ENCODE assay signal across 26 mouse cellular contexts in the genomic region with DNA sequence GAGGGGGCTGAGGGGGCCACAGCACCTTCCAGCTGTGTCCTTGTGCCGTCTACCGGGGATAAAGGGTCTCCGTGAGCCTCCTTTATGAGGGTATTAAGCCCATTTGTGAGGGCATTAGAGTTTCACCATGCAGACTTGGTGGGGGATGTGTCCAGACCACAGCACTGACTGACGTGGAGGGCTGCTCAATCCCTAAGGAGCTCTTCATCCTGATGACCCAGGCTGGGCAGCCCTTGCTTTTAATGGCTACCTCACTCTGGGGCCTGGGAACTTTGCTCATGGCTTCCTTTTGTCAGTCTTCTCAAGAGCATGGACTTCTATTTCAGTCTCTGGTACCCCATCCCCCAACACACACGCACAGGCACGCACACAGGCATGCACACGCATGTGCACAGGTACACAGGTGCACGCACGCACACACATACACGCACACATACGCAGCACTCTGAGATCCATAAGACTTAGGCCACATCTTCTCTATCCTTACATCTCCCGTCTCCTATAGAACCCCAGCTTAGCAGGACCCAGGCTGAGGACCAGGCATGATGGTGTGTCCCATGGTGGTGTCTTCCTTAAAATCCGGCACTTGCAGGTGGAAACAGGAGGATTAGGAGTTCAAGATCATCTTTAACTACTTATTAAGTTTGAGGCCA.
DNase-seq lines count a peak whose midpoint lies in the region; ATAC-seq and TF ChIP-seq lines count a peak whose summit lies in the region.
"Had no signal": no experiment of that assay in that cellular context is flagged by ENCODE, and none has a peak within 500 bp of the region (broad histone marks: within the 10 kb centered on the region; RNA-seq: fewer than 3 reads in every experiment).

No protein-coding gene starts in this region.

- H3K4me1 ChIP-seq in heart, embryonic 12.5 days (replicated peaks), result peaks cover 44% of the 10 kb centered on the region
- H3K4me1 ChIP-seq in heart, postnatal 0 days (ENCODE audit: control insufficient read depth, insufficient read depth), result peaks cover 26% of the 10 kb centered on the region
- H3K4me1 ChIP-seq: limb, embryonic 15.5 days; stomach, embryonic 15.5 days had no signal

- DNase-seq in heart, postnatal 36 days, result no peak
- no peak for DNase-seq in heart, postnatal 0 days (ENCODE audit: low spot score)
- no peak for DNase-seq in heart, postnatal 10 days
- peak; percentile 37 for DNase-seq in NIH3T3 (ENCODE audit: low read depth)
- no peak for DNase-seq in layer of hippocampus, adult 11-12 months (ENCODE audit: low spot score)
- no peak for DNase-seq in layer of hippocampus, postnatal 10 days (ENCODE audit: low spot score in 2 of 2)
- DNase-seq: gastrocnemius, postnatal 36 days; heart, adult 18-20 months; kidney, adult 8-10 months; kidney, postnatal 4 days; lung, embryonic 14.5 days; lung, postnatal 14 days; midbrain, embryonic 14.5 days; right cerebral cortex, postnatal 25 days; thymus, postnatal 14 days had no signal

- H3K9ac ChIP-seq in heart, embryonic 12.5 days, result no peak overlapping the region
- no peak overlapping the region for H3K9ac ChIP-seq in heart, postnatal 0 days (replicated peaks; ENCODE audit: low read depth, low read length)
- H3K9ac ChIP-seq: hindbrain, embryonic 13.5 days; limb, embryonic 15.5 days; liver, embryonic 14.5 days; lung, embryonic 14.5 days; neural tube, embryonic 15.5 days; stomach, embryonic 15.5 days had no signal

- intact Hi-C loops in heart, postnatal 36 days (cut with DNase I), result no loop called here
- intact Hi-C loops in heart, postnatal 10 days (cut with DNase I), result no loop called here

- 89% methylated on average over 13 of the region's 13 CpGs for WGBS in heart, embryonic 12.5 days
- WGBS in heart, postnatal 0 days, result 88% methylated on average over 13 of the region's 13 CpGs

- ATAC-seq in heart, embryonic 12.5 days (ENCODE audit: insufficient number of reproducible peaks, low FRiP score), result no peak
- ATAC-seq in heart, postnatal 0 days (ENCODE audit: insufficient read depth, low read depth), result no peak
- ATAC-seq: forebrain, embryonic 16.5 days; intestine, embryonic 16.5 days had no signal

- peak overlapping the region; percentile 86 for H3K27ac ChIP-seq in heart, embryonic 12.5 days (ENCODE audit: poor library complexity, severe bottlenecking)
- H3K27ac ChIP-seq in heart, postnatal 0 days (ENCODE audit: low read depth), result peak overlapping the region; percentile 69; the same call in 1 of the 2 replicates
- H3K27ac ChIP-seq: kidney, postnatal 0 days; limb, embryonic 10.5 days; limb, embryonic 15.5 days; liver, embryonic 14.5 days; neural tube, embryonic 15.5 days; stomach, embryonic 15.5 days had no signal

- H3K27me3 ChIP-seq in heart, embryonic 12.5 days (replicated peaks), result peaks cover 8% of the 10 kb centered on the region; the same call in 1 of the 2 replicates
- H3K27me3 ChIP-seq in heart, postnatal 0 days (ENCODE audit: control insufficient read depth, insufficient read depth, low read length), result no peaks in the 10 kb centered on the region
- H3K27me3 ChIP-seq: neural tube, embryonic 15.5 days; stomach, embryonic 15.5 days had no signal

- no peak overlapping the region for H3K4me3 ChIP-seq in heart, embryonic 12.5 days
- no peak overlapping the region for H3K4me3 ChIP-seq in heart, postnatal 0 days (ENCODE audit: low read depth, low read length)
- H3K4me3 ChIP-seq: gastrocnemius, adult 2 months; hindbrain, embryonic 13.5 days; limb, embryonic 10.5 days; limb, embryonic 15.5 days; neural tube, embryonic 15.5 days; stomach, embryonic 15.5 days had no signal

- no peak for TF ChIP-seq CTCF in heart, postnatal 0 days (IDR thresholded peaks at IDR 0.05; ENCODE audit: low read depth)

- no peaks in the 10 kb centered on the region for H3K36me3 ChIP-seq in heart, embryonic 12.5 days
- no peaks in the 10 kb centered on the region for H3K36me3 ChIP-seq in heart, postnatal 0 days (replicated peaks; ENCODE audit: control insufficient read depth, insufficient read depth, low read length)
- H3K36me3 ChIP-seq: hindbrain, embryonic 13.5 days; limb, embryonic 10.5 days; limb, embryonic 15.5 days; neural tube, embryonic 15.5 days; stomach, embryonic 15.5 days had no signal

- TF ChIP-seq EP300 in heart, postnatal 0 days (IDR thresholded peaks at IDR 0.05; ENCODE audit: low read depth), result no peak

- no peaks in the 10 kb centered on the region for H3K9me3 ChIP-seq in heart, embryonic 12.5 days (replicated peaks)
- no peaks in the 10 kb centered on the region for H3K9me3 ChIP-seq in heart, postnatal 0 days (replicated peaks; ENCODE audit: control insufficient read depth, low read length)
- H3K9me3 ChIP-seq: hindbrain, embryonic 13.5 days; limb, embryonic 10.5 days; limb, embryonic 15.5 days; neural tube, embryonic 15.5 days; stomach, embryonic 15.5 days had no signal

- no peak overlapping the region for H3K4me2 ChIP-seq in heart, embryonic 12.5 days
- H3K4me2 ChIP-seq in heart, postnatal 0 days (ENCODE audit: low read depth, low read length), result no peak overlapping the region
- H3K4me2 ChIP-seq: hindbrain, embryonic 13.5 days; limb, embryonic 15.5 days; lung, embryonic 14.5 days; neural tube, embryonic 15.5 days; stomach, embryonic 15.5 days had no signal
